Mouse (Mus musculus): ENCODE data around the gene Scgb1c1. TPM values are rescaled to one million over a fixed set of nuclear protein-coding genes. Genes with fewer than 3 reads are reported as not detected.

Scgb1c1 gene
- polyA plus RNA-seq, 1 experiment from 2014 or later = not detected

- Histone ChIP-seq H3K27ac (no peak within 1 kb of the TSS), H3K4me2 (replicated peaks) (no peak within 1 kb of the TSS), H3K4me3 (no peak within 1 kb of the TSS), H3K36me3 (peaks cover 17% of the 10 kb centered on the region), H3K9me3 (no peaks in the 10 kb centered on the region), H3K9ac (no peak within 1 kb of the TSS), H3K27me3 (peaks cover 5% of the 10 kb centered on the region), H3K4me1 (no peaks in the 10 kb centered on the region)
- ATAC-seq (ENCODE audit: insufficient number of reproducible peaks, insufficient read depth, low FRiP score, low TSS enrichment) = no peak
- 75% methylated on average over 11 of the region's 11 CpGs for WGBS
These were observed 2.6 kb downstream of the Scgb1c1 start, which contains the start of gene Odf3 for GRCm38 (mm10) chr7:140847755-140848580. Gene Odf3, plus strand, starts transcription at chr7:140847805.

- WGBS = 87% methylated on average over 10 of the region's 10 CpGs
- no peaks in the 10 kb centered on the region for H3K9me3 ChIP-seq
- no peak for ATAC-seq (ENCODE audit: insufficient number of reproducible peaks, insufficient read depth, low FRiP score, low TSS enrichment)
These were observed 3.2 kb downstream of the Scgb1c1 start for GRCm38 (mm10) chr7:140848591-140848990.

GRCm38 (mm10) chr7:140851916-140852315 is 6.6 kb downstream of the Scgb1c1 start:
- Histone ChIP-seq H3K9me3 (no peaks in the 10 kb centered on the region), H3K27ac (no peak overlapping the region), H3K9ac (no peak overlapping the region), H3K4me2 (replicated peaks) (no peak overlapping the region), H3K4me1 (peaks cover 7% of the 10 kb centered on the region), H3K36me3 (peaks cover 34% of the 10 kb centered on the region), H3K27me3 (no peaks in the 10 kb centered on the region), H3K4me3 (no peak overlapping the region)
- no peak for ATAC-seq (ENCODE audit: insufficient number of reproducible peaks, insufficient read depth, low FRiP score, low TSS enrichment)
- WGBS = 96% methylated on average over 4 of the region's 4 CpGs

More at GRCm38 (mm10) chr7:140848591-140848990, 3.2 kb downstream of the Scgb1c1 start:
- H3K27me3 ChIP-seq = peaks cover 2% of the 10 kb centered on the region; the same call in 1 of the 2 replicates
- H3K27ac ChIP-seq = no peak overlapping the region
- H3K36me3 ChIP-seq = peaks cover 23% of the 10 kb centered on the region
- H3K4me2 ChIP-seq (replicated peaks) = no peak overlapping the region
- no peak overlapping the region for H3K4me3 ChIP-seq
- no peak overlapping the region for H3K9ac ChIP-seq
- no peaks in the 10 kb centered on the region for H3K4me1 ChIP-seq

- no peak overlapping the region for H3K27ac ChIP-seq
- H3K9me3 ChIP-seq = no peaks in the 10 kb centered on the region
- H3K4me2 ChIP-seq (replicated peaks) = no peak overlapping the region
- no peaks in the 10 kb centered on the region for H3K27me3 ChIP-seq
- H3K4me1 ChIP-seq = peaks cover 14% of the 10 kb centered on the region
- 87% methylated on average over 9 of the region's 9 CpGs for WGBS
- peaks cover 34% of the 10 kb centered on the region for H3K36me3 ChIP-seq
- H3K4me3 ChIP-seq = no peak overlapping the region
- H3K9ac ChIP-seq = no peak overlapping the region
- ATAC-seq (ENCODE audit: insufficient number of reproducible peaks, insufficient read depth, low FRiP score, low TSS enrichment) = no peak
These were observed 8.0 kb downstream of the Scgb1c1 start for GRCm38 (mm10) chr7:140853386-140853785.

- H3K4me3 ChIP-seq = no peak overlapping the region
- peaks cover 43% of the 10 kb centered on the region for H3K36me3 ChIP-seq
- H3K27ac ChIP-seq = no peak overlapping the region
- peaks cover 21% of the 10 kb centered on the region for H3K4me1 ChIP-seq
- H3K27me3 ChIP-seq = no peaks in the 10 kb centered on the region
- ATAC-seq (ENCODE audit: insufficient number of reproducible peaks, insufficient read depth, low FRiP score, low TSS enrichment) = no peak
- no peak overlapping the region for H3K4me2 ChIP-seq (replicated peaks)
- H3K9ac ChIP-seq = no peak overlapping the region
- H3K9me3 ChIP-seq = no peaks in the 10 kb centered on the region
- WGBS = 95% methylated on average over 18 of the region's 18 CpGs
These were observed 9.1 kb downstream of the Scgb1c1 start for GRCm38 (mm10) chr7:140854483-140854882.

- H3K4me3 ChIP-seq = peak overlapping the region; percentile 75
- 79% methylated on average over 9 of the region's 9 CpGs for WGBS
- peak overlapping the region; percentile 89 for H3K9ac ChIP-seq
- H3K4me2 ChIP-seq (replicated peaks) = peak overlapping the region; percentile 99
- no peak overlapping the region for H3K27ac ChIP-seq
- no peaks in the 10 kb centered on the region for H3K27me3 ChIP-seq
- peaks cover 21% of the 10 kb centered on the region for H3K4me1 ChIP-seq
- ATAC-seq (ENCODE audit: insufficient number of reproducible peaks, insufficient read depth, low FRiP score, low TSS enrichment) = no peak
- H3K36me3 ChIP-seq = peaks cover 49% of the 10 kb centered on the region
- no peaks in the 10 kb centered on the region for H3K9me3 ChIP-seq
These were observed 9.8 kb downstream of the Scgb1c1 start for GRCm38 (mm10) chr7:140855181-140855580.

GRCm38 (mm10) chr7:140855860-140856784 is 10.8 kb downstream of the Scgb1c1 start, which contains the start of gene Gm45785:
Gene Gm45785, minus strand, starts transcription at chr7:140856331.
- WGBS = 1% methylated on average over 51 of the region's 51 CpGs
- Histone ChIP-seq H3K36me3 (peaks cover 55% of the 10 kb centered on the region), H3K27me3 (no peaks in the 10 kb centered on the region), H3K4me1 (peaks cover 21% of the 10 kb centered on the region), H3K9ac (peak within 1 kb of the TSS; percentile 89), H3K9me3 (no peaks in the 10 kb centered on the region), H3K4me3 (peak within 1 kb of the TSS; percentile 75), H3K4me2 (replicated peaks) (peak within 1 kb of the TSS; percentile 99), H3K27ac (peak within 1 kb of the TSS; percentile 87)
- peak; percentile 61; the same call in 1 of the 2 replicates for ATAC-seq (ENCODE audit: insufficient number of reproducible peaks, insufficient read depth, low FRiP score, low TSS enrichment)

GRCm38 (mm10) chr7:140856785-140857549 is 11.6 kb downstream of the Scgb1c1 start, which contains the start of gene Ric8a:
Gene Ric8a, plus strand, starts transcription at chr7:140856957.
- WGBS = under 1% methylated on average over 49 of the region's 50 CpGs
- peak within 1 kb of the TSS; percentile 99 for H3K4me2 ChIP-seq (replicated peaks)

GRCm38 (mm10) chr7:140857550-140858505 is 12.5 kb downstream of the Scgb1c1 start, which contains the start of gene Bet1l:
Gene Bet1l, minus strand, starts transcription at chr7:140857577.
- peak within 1 kb of the TSS; percentile 89 for H3K9ac ChIP-seq
- H3K4me2 ChIP-seq (replicated peaks) = peak within 1 kb of the TSS; percentile 99
- H3K36me3 ChIP-seq = peaks cover 57% of the 10 kb centered on the region
- peak within 1 kb of the TSS; percentile 75 for H3K4me3 ChIP-seq
- H3K27me3 ChIP-seq = no peaks in the 10 kb centered on the region
- H3K9me3 ChIP-seq = no peaks in the 10 kb centered on the region
- ATAC-seq (ENCODE audit: insufficient number of reproducible peaks, insufficient read depth, low FRiP score, low TSS enrichment) = peak; percentile 14
- 38% methylated on average over 40 of the region's 40 CpGs for WGBS
- peaks cover 21% of the 10 kb centered on the region for H3K4me1 ChIP-seq
- H3K27ac ChIP-seq = peak within 1 kb of the TSS; percentile 87

More at GRCm38 (mm10) chr7:140856785-140857549, 11.6 kb downstream of the Scgb1c1 start, which contains the start of gene Ric8a:
- Histone ChIP-seq H3K27me3 (no peaks in the 10 kb centered on the region), H3K36me3 (peaks cover 57% of the 10 kb centered on the region), H3K9me3 (no peaks in the 10 kb centered on the region), H3K9ac (peak within 1 kb of the TSS; percentile 89), H3K4me3 (peak within 1 kb of the TSS; percentile 75), H3K27ac (peak within 1 kb of the TSS; percentile 87), H3K4me1 (peaks cover 21% of the 10 kb centered on the region)
- ATAC-seq (ENCODE audit: insufficient number of reproducible peaks, insufficient read depth, low FRiP score, low TSS enrichment) = peak; percentile 74

GRCm38 (mm10) chr7:140858746-140859145 is 13.4 kb downstream of the Scgb1c1 start:
- no peak overlapping the region for H3K27ac ChIP-seq
- ATAC-seq (ENCODE audit: insufficient number of reproducible peaks, insufficient read depth, low FRiP score, low TSS enrichment) = no peak
- peak overlapping the region; percentile 89; the same call in 1 of the 2 replicates for H3K9ac ChIP-seq
- H3K9me3 ChIP-seq = no peaks in the 10 kb centered on the region
- H3K27me3 ChIP-seq = no peaks in the 10 kb centered on the region
- peaks cover 57% of the 10 kb centered on the region for H3K36me3 ChIP-seq
- WGBS = 93% methylated on average over 8 of the region's 8 CpGs
- peak overlapping the region; percentile 75; the same call in 1 of the 2 replicates for H3K4me3 ChIP-seq
- peaks cover 21% of the 10 kb centered on the region for H3K4me1 ChIP-seq
- H3K4me2 ChIP-seq (replicated peaks) = peak overlapping the region; percentile 99

Data from embryonic facial prominence, embryonic 12.5 days (tissue).